Mouse (Mus musculus) R1 (cell line): ENCODE data around the gene Kcnj16.
A peak's percentile ranks its signal among the peaks of the same experiment; 100 is the strongest.

ENCODE experiments used
- DNase-seq: peaks from one replicate; pipeline ENCODE4 v3.0.0-alpha.2; 2018; ENCODE audit warnings: low read depth, low spot score

The Kcnj16 gene

DNA sequence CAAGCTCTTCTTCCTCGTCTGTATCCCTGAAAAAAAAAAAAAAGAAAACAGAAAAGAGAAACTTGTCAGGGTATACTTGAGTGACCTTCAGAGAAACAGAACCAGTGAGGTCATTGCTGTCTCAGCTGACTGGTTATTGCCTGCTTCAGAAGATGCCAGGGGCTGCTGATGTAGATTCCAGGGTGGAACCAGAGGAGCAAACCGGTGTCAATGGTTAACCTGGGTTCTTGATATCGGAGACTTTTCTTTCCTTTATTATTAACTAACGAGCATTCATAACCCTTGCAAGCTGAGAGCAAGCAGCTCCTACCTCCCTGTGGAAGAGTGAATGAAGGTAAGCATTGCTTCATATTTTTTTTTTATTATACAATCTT lies at the start of gene Kcnj16:
Gene Kcnj16 (plus strand): TSS at position 272 of the 374 bp plus-strand sequence.
- DNase-seq = no peak

DNA sequence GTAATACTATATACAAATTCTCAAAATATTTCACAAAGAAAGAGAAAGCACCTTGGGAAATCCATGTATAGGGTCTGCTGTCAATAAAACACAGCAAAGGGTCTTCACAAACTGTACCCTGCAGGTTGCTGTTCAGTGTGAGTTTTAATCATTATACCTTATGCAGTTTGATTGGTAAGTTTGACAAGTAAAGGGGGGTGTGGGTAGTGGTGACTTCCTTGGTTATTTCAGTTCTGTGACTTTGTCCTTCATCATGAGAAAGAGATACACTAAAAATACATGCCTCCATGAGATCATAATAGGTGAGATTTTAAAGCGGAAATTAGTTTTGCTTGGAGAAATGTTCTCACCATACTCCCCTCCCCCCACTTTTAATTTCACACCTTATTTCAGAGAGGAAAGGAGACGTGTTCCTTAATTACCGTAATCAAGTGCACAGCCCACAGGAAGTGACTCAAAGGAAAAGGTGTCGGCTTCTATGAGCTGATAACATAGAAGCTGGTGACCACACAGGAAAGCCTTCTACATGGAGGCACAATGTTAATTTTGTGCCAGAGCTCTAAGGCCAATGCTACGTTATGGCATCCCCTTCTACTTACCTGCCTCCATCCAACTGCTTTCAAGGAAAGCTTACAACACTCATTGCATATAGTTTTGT lies 48.9 kb upstream of the Kcnj16 start:
- no peak for DNase-seq

DNA sequence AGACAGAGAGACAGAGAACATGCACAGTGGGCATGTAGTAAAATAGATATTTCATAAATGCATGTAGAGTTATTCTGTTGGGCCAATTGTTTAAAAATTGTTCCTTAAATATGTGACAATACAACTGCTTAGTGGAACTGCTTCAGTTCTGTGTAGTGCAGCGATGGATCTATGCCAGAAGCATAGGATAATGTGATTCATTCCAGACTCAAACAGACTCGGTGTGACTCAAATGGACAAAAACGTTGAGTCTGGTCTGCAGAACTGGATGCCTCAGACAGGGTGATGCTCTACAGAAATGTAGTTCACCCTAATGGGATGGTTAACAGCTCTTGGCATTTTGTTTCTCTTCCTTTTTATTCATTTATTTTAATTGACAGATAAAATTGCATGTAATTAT lies 32.1 kb upstream of the Kcnj16 start:
- DNase-seq = no peak

DNA sequence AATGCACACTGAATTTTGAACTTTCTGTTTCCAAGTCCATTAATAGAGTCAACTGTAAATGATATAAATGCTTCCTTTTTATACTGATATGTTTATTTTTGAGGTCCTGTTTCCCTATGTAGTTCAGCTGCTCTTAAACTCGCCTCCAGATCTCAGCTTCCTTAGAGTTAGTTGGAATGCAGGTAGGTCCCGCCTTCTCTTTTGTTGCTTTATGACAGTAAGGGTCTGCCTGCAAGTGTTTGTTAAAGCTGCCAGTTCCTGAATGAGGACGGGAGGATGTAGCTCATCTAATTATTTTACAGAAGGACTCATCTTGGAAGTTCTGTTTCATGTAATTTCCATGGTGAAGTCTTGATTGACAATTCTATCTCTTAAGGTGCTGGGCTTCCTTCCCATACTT lies 25.6 kb upstream of the Kcnj16 start:
- no peak for DNase-seq

DNA sequence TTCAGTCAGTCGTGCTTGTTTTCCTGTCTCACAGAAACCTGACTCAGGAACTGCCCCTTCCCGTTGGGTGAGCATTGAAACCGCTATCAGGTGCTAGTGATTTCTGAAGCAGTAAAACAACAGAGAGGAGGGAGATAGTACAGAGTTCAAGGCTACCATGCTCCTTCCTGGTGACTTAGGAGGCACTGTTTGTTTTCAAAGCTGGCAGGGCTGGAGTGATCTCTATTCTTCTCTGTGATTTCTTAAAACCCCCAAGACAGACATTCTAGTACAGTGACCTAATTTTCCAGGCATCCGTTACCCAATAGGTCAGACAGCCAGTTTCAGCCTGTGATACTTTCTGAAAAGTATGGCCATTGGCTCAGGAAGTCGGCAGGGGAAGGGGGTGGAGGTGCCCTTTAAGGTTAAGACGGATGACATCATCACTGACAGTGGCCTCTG lies 25.1 kb upstream of the Kcnj16 start:
- no peak for DNase-seq

DNA sequence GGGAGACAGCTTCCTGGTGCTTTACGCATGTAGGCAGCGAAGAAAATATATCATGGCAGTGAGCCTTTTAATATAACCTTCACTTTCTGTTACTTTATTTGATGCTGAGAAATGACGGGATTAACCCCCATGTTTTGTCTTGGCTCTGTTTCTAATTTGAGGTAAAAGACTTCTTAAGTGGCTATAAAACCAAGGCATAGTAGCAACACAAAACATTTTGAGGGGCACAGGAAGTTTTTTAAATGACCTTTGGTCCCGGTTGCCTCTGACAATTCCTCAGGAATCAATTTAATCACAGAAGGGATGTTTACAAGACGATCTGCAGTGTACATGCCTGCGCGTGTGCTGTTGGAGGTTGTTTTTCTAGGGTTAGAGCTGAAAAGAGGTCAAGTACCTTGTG lies 11.2 kb upstream of the Kcnj16 start:
- no peak for DNase-seq

DNA sequence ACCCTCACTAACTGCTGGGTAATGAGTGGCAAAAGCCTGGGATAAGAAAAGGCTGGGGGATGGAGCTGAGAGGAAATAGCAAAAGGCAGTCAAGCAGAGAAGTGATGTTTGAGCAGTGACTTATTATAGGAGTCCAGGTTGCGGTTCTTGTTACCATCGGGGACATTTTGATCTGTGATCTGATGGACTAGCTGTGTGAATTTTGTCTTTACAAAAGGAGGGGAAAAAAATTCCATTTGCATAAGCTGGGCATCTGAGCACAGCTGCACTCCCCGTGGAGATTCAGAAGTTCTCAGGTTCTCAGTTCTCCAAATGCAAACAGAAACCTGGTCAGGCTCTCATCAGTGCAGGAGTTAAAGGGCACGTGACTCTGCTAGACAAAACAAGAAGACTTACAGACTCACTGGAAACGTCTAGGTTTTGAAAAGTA lies 6.2 kb upstream of the Kcnj16 start:
- no peak for DNase-seq

DNA sequence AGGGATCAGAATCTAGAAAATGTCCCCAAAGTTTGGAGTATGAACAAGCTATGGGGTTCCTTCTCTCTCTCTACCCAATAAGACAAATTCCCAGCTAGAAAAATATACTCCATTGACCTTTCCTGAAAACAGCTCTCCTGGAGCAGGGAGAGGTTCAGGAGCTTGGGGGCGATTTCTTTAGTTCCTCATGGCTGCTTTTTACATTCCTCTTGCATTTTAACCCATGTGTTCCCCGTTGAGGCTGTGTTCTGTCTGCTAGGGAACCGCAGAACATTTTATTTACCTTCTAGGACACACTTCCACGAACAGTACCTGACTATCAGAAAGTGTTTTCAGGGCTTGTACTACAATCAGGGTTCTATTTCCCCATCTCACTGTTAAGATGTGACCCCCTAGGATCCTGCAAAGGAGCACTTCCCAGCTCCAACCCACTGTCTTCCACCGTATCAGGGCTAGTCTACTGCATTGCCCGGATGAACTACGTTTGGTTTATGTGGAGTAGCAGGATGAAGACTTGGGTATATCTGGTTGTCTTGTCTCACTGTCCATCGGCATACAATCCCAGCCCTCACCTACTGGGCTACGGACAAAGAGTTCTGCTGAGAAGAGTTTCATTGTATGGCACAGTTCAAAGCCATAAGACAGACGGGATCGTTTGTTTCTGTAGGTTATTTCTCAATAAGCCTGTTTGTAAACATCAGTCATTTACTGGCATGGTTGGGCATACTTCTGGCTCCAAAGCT lies 643 bp upstream of the Kcnj16 start:
- no peak for DNase-seq

DNA sequence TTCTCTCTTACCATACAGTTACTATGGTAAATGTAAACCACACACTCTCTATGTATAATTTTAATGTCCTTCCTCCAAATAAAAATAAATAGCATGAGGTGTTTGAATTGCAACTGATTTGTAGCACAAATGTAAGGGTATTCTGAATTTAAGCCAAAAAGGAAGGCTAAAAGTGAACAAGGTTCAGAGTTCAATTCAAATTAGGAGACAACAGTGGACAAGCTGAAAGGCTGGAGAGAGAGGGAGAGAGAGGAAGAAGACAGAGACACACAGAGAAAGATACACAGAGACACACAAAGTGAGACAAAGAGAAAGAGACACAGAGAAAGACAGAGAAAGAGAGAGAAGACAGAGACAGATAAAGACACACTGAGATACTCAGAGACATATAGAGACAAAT lies 1.1 kb downstream of the Kcnj16 start:
- DNase-seq = no peak

DNA sequence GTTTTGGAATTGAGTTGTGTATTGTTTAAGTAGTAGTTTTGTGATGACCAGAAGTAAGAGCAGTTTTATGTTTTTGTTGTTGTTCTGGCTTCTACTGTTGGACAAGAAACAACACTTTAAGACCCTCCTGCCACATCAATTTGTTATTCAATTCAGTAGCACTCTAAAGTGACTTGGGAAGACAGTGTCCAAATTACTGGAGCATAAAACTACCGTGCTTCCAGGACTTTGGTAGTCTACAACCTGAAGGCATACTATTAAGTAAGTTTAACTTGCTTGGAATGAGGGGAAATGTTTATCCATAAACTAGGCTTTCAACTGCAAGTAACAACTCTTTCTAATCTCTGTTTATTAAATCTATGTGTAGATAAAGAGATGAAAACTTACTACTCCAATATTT lies 17.7 kb downstream of the Kcnj16 start:
- DNase-seq = no peak

DNA sequence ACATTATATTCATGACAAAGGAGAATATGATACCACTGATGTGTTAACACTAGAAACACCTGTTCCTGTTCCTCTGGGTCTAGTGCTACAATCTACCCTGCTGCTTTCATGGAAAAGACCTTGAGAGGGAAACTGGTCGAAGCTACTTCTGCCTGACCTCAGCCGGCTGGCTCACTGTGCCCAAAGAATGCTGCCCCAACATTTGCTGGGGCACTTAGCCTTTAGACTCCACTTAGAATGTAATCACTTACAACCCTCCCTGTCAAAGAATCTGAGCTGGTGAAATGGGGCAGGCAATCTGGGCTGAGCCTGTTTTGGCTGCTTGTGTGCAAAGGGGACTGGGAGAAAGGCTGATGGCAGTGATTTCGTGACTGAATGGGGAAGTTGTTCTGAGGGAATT lies 18.1 kb downstream of the Kcnj16 start:
- no peak for DNase-seq

DNA sequence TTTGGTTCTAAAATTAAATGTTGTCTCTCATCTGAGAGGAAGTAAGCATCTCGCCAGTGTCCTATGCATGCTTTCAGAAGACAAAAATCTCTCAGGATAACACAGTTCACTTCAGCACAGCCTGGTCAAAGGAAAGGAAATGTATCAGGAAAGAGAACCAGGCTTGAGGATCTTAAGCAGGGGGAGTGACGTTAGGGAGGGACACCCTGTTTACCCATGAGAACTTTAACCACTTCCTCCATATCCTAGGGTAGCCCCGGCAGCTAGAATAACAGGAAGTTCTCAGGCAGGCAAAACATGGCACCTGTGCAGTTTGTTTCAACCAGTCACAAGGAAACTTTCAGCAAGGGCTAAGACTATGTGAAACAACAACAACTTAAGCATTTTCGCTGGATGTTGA lies 25.8 kb downstream of the Kcnj16 start:
- DNase-seq = no peak

DNA sequence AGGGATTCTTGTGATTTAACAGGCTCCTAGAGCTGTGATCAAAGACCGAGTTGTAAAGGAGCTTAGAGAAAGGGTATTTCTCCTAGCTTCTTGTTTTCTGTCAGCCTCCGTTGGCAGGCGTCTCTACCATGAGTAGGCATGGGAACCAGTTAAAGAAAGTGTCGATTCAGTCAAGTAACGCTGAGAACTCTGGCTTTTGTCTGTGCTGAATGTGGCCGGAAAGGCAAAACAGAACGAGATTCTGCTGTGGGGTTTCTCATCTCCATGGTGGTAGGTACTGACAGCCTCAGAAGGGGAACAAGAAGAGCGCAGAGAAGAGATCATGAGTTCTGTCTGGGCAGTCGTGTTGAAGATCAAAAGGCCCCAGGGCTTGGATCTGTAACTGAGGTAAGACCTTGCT lies 29.4 kb downstream of the Kcnj16 start:
- no peak for DNase-seq

DNA sequence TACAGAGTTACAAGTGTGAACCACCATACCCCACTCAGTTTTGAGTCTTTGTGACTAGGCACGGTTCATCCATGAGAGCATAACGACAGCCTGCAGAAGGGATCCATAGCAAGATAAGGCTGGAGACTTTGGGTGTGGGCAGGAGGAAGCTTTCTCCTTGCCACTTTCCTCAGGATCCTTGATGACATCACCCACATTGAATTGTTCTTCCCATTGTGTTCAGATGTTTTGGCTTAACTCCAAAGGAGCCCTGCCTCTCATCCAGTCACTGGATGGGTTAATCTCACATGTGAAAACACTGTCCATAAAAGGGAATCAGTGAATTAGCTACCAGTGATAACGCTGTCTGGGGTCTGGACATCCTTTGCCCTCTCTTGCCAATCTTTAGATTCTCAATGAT lies 37.3 kb downstream of the Kcnj16 start:
- DNase-seq = no peak

DNA sequence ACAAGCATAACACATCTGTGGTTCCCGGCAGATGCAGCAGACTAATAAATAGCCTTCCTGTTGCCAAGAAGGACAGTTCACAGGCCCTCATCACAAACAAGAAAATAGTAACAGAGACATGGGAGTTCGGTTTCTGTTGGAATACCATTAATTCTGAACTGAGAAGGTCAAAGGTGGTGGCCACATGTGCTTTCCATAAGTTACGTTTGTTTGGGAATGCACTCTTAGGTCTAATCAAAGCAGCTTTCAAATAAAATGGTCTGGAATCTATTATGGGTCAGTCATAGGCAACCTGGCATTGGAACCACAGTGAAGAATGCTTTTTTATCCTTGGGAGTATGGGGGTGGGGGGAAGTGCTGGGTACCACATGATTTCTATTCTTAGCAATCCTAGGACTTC lies 41.6 kb downstream of the Kcnj16 start:
- no peak for DNase-seq

DNA sequence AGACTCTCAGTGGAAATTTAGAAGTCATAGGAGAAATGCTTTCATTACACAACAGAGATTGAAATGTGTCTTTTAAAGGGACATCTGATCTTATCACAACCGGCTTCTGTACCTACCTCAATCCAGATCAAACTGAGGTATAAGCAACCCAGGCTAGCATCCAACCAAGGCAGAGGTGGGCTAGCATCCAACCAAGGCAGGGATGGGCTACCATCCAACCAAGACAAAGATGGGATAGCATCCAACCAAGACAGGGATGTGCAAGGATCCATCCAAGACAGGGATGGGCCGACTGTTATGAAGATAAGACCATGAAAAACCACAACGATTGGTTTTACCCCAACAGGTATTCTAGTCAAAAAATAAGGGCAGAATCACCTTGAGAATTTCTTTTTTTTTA lies 48.4 kb downstream of the Kcnj16 start:
- no peak for DNase-seq

DNA sequence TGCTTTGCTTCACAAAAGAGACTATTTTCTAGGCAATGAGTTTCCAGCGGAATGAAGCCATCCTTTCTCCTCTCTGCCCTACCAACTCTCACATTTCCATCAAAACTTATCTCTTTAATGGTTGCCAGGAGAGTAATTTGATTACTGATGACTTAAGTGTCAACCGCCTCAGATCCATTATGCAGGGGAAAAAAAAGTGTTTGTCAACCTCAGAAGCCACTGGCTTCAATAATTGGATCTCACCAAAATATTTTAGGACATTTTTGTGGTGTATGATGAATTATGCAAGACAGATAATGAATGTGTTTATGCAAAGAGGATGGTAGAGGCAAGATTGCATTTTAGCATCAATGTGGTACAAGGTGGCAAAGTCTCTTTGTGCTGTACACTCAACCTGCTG lies 52.4 kb downstream of the Kcnj16 start:
- DNase-seq = no peak

DNA sequence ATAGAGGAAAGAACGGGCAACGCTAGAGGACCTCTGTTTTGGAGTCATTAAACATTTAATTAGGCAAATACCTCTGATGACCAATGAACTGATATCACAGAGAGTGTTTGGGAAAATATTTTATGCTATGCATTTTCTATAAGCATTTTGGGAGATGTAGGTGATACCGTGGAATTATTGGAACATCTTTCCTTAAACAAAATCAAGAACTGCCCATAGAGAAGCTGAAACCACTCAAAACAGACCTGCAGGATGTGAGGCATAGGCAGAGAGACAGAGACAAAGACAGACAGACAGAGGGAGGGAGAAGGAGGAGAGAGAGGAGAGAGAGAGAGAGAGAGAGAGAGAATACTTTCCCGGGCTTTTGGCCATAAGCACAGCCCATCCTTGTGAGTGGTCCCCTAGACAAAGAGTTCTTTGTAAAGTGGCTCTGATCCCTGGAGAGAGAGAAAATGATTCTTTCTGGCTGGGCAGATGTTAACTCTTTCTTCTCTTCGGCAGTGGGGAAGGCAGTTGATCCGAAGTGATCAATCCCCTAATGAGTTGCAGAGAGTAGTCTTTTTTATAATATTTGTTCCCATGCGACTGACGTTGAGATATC lies 54.9 kb downstream of the Kcnj16 start:
- DNase-seq = no peak

DNA sequence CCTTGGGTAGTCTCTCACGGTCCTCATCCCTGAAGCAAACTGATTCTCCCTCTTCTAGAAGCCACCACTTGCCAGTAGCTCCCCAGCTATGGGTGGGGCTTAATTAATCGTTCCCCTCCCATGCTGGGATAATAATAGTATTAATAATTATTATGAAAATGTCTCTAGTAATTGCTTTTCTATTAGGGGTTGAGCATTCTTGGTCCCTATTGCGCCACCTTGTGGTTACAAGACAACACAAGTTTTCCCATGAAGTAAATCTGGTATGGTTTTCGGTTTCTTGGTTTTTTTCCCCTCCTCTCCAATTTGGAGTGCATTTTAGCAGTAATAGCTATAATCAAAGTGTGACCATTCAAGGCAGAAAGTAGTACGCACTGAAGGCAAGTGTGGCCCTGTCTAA lies 74.3 kb downstream of the Kcnj16 start:
- peak; percentile 19 for DNase-seq

DNA sequence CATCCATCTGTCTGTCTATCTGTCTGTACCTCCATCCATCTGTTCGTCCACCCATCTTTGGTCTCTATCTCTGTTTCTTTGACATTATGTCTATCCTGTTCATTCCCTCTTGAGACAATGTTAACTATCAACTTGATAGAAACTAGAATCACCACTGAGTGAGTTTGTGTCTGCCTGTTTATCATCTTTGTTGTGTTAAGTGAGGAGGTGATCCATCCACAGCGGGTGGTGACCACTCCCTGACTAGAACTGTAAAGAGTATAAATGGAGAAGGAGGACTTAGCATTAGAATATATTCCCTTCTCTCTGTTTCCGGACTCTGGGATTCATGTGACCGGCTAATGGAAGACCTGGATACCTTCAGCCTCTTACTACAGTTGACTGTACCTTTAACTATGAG lies 75.5 kb downstream of the Kcnj16 start:
- DNase-seq = peak; percentile 96

DNA sequence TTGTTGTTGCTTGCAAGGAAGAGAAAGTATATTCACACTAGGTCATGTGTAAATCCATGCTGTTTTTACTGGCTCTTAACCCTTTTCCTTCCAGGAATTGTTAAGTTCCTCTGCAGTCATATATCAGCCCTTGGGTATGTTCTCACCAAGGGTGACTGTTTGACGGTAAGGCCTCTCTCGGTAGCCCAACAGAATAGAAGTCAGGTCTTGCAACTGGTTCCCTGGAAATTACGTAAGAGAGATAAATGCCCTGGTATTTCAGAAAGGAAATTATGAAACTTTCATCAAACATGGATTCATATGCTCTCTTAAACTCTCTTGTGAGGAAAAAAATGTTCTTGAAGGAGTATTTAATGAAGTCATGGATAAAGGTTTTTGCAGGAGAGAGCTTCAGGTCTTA lies 86.4 kb downstream of the Kcnj16 start:
- no peak for DNase-seq

DNA sequence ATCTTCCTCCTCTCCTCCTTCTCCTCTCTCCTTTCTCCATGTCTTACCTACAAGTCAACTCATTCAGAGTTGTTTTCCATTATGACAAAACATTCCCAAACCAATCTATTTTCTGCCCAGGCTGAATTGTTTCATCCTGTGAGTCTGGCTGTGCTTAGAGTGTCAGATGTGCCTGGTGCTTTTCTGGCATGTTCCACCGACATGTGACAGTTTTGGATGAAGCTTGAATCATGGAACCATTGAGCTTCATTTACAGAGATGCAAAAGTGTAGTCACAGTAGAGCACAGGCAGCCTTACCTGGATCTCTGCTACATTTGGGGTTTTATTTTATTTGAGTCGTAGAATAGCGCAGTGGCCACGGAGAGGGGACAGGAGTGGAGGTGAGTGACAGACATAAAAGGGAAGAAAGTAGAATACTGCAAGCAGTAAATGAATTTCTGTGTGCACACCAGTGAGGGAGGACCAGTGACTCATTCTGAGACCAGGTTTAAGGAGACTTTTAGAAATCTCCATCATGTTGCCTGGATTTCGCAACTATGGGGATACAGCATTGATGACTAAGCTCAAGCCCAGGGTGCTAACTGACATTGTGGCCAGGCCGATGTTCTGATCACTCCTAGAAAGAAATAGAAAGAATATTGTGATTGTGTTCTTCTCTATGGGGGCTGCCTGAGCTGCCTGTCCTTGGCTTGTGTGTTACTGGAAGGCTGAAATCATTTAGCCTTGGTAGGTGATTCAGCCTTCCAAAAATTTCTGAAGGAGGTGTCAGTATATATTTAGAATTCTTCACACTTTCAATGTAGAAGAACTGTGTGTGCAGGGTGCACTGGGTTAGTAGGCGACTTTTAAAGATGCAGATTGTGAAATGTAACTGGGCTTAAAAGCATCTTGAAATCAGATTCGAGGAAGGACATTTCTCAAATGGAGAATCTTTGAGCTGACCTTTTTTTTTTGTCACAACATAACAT lies 87.3 kb downstream of the Kcnj16 start:
- no peak for DNase-seq
